In genomic region chr2:90746538-90746865, GRCm38 (mm10) we compare ENCODE assay signal across 8 mouse cellular contexts. TPM values are rescaled to one million over a fixed set of nuclear protein-coding genes. Genes with fewer than 3 reads are reported as not detected.
DNase-seq lines count a peak whose midpoint lies in the region; ATAC-seq and TF ChIP-seq lines count a peak whose summit lies in the region.

No protein-coding gene starts in this region.

- H3K36me3 ChIP-seq in C2C12 (ENCODE audit: control insufficient read depth, insufficient read depth), result peaks cover 43% of the 10 kb centered on the region
- H3K36me3 ChIP-seq in embryonic facial prominence, embryonic 13.5 days, result peaks cover 27% of the 10 kb centered on the region
- H3K36me3 ChIP-seq in intestine, embryonic 16.5 days (ENCODE audit: control insufficient read depth, insufficient read depth, low read length), result no peaks in the 10 kb centered on the region; the same call in 1 of the 2 replicates
- H3K36me3 ChIP-seq in midbrain, embryonic 11.5 days (ENCODE audit: control insufficient read depth, insufficient read depth, low read length), result peaks cover 7% of the 10 kb centered on the region; the same call in 1 of the 2 replicates

- peak overlapping the region; percentile 97 for H3K4me3 ChIP-seq in C2C12 (ENCODE audit: insufficient read depth, poor library complexity, severe bottlenecking)
- peak overlapping the region; percentile 90 for H3K4me3 ChIP-seq in embryonic facial prominence, embryonic 13.5 days
- peak overlapping the region; percentile 88 for H3K4me3 ChIP-seq in intestine, embryonic 16.5 days (ENCODE audit: low read length)
- H3K4me3 ChIP-seq in midbrain, embryonic 11.5 days (ENCODE audit: low read depth, low read length), result peak overlapping the region; percentile 97

- peak overlapping the region; percentile 89 for H3ac ChIP-seq in C2C12 (ENCODE audit: control insufficient read depth, insufficient read length, low read depth)

- ATAC-seq in embryonic facial prominence, embryonic 13.5 days (ENCODE audit: insufficient number of reproducible peaks, insufficient read depth, low FRiP score, low TSS enrichment, low read depth), result no peak
- no peak for ATAC-seq in intestine, embryonic 16.5 days
- no peak for ATAC-seq in midbrain, embryonic 11.5 days (ENCODE audit: low FRiP score)

- peak; percentile 21 for DNase-seq in embryo, embryonic 10.5 days (ENCODE audit: low spot score)
- no peak for DNase-seq in embryo, embryonic 10 days (ENCODE audit: low spot score)
- no peak for DNase-seq in midbrain, embryonic 11.5 days (ENCODE audit: low spot score, missing footprints)
- no peak for DNase-seq in gastrocnemius, postnatal 14 days
- no peak for DNase-seq in left cerebral cortex, postnatal 36 days (ENCODE audit: low spot score in 2 of 2)

- H3K27me3 ChIP-seq in C2C12 (ENCODE audit: control insufficient read depth, insufficient read depth, insufficient read length), result no peaks in the 10 kb centered on the region
- no peaks in the 10 kb centered on the region for H3K27me3 ChIP-seq in embryonic facial prominence, embryonic 13.5 days
- H3K27me3 ChIP-seq in intestine, embryonic 16.5 days (replicated peaks; ENCODE audit: control insufficient read depth, insufficient read depth, low read length), result no peaks in the 10 kb centered on the region
- H3K27me3 ChIP-seq in midbrain, embryonic 11.5 days (ENCODE audit: control insufficient read depth, insufficient read depth, low read length), result no peaks in the 10 kb centered on the region

- peak overlapping the region; percentile 99 for H3K9ac ChIP-seq in embryonic facial prominence, embryonic 13.5 days
- peak overlapping the region; percentile 97 for H3K9ac ChIP-seq in intestine, embryonic 16.5 days (ENCODE audit: low read depth, low read length)
- H3K9ac ChIP-seq in midbrain, embryonic 11.5 days (ENCODE audit: low read length), result peak overlapping the region; percentile 93

- peaks cover 24% of the 10 kb centered on the region for H3K4me1 ChIP-seq in embryonic facial prominence, embryonic 13.5 days
- peaks cover 10% of the 10 kb centered on the region for H3K4me1 ChIP-seq in intestine, embryonic 16.5 days (ENCODE audit: control insufficient read depth, insufficient read depth, low read length)
- H3K4me1 ChIP-seq in midbrain, embryonic 11.5 days (ENCODE audit: control insufficient read depth, insufficient read depth, low read length), result peaks cover 9% of the 10 kb centered on the region; the same call in 1 of the 2 replicates

- 17% methylated on average over 4 of the region's 4 CpGs for WGBS in embryonic facial prominence, embryonic 13.5 days
- WGBS in intestine, embryonic 16.5 days, result 10% methylated on average over 4 of the region's 4 CpGs
- 12% methylated on average over 4 of the region's 4 CpGs for WGBS in midbrain, embryonic 11.5 days

- peak overlapping the region; percentile 98 for H3K27ac ChIP-seq in embryonic facial prominence, embryonic 13.5 days
- H3K27ac ChIP-seq in intestine, embryonic 16.5 days (ENCODE audit: low read length), result no peak overlapping the region
- no peak overlapping the region for H3K27ac ChIP-seq in midbrain, embryonic 11.5 days (ENCODE audit: low read depth, low read length)

- H3K79me2 ChIP-seq in C2C12 (ENCODE audit: control insufficient read depth, insufficient read depth), result peaks cover 68% of the 10 kb centered on the region

- H3K79me3 ChIP-seq in C2C12 (ENCODE audit: low read depth), result peaks cover 55% of the 10 kb centered on the region

- H3K9me3 ChIP-seq in embryonic facial prominence, embryonic 13.5 days, result no peaks in the 10 kb centered on the region
- H3K9me3 ChIP-seq in intestine, embryonic 16.5 days (ENCODE audit: control insufficient read depth, low read length), result no peaks in the 10 kb centered on the region
- H3K9me3 ChIP-seq in midbrain, embryonic 11.5 days (ENCODE audit: control insufficient read depth, low read length), result no peaks in the 10 kb centered on the region

- H3K4me2 ChIP-seq in embryonic facial prominence, embryonic 13.5 days, result peak overlapping the region; percentile 85
- peak overlapping the region; percentile 67 for H3K4me2 ChIP-seq in intestine, embryonic 16.5 days (ENCODE audit: low read depth, low read length)
- H3K4me2 ChIP-seq in midbrain, embryonic 11.5 days, result peak overlapping the region; percentile 54

- intact Hi-C loops in gastrocnemius, postnatal 14 days (cut with DNase I; ENCODE audit: low total_unique reads), result no loop called here
- intact Hi-C loops in left cerebral cortex, postnatal 36 days (cut with DNase I), result no loop called here

- TF ChIP-seq CTCF in C2C12 (IDR thresholded peaks at IDR 0.05; ENCODE audit: control insufficient read depth, insufficient read depth, insufficient read length), result no peak

TF ChIP-seq in C2C12, 6 proteins besides CTCF, POLR2A, EP300 and RAD21:
- TF ChIP-seq MYOD1 (IDR thresholded peaks at IDR 0.05; ENCODE audit: control insufficient read depth, insufficient read length, low read depth) (no peak), USF1 (IDR thresholded peaks at IDR 0.05; ENCODE audit: low read depth) (no peak), MAX (IDR thresholded peaks at IDR 0.05) (no peak), CEBPB (IDR thresholded peaks at IDR 0.05; ENCODE audit: low read depth) (no peak)

RNA-seq across cellular contexts. Expression of gene Fnbp4, which starts 1.3 kb away (rescaled TPM):
- 12.1 TPM for polyA plus RNA-seq in C2C12 (2012; fragmentation: generic; extraction: Trizol)
- 136 and 139 TPM in 2 replicates for polyA plus RNA-seq in embryonic facial prominence, embryonic 13.5 days (2015; fragmentation: Nextera tagmentation; extraction: Ambion mirVana)
- polyA plus RNA-seq in intestine, embryonic 16.5 days (2015; fragmentation: Nextera tagmentation; extraction: Ambion mirVana), result 53.2 and 53.7 TPM in 2 replicates
- polyA plus RNA-seq in midbrain, embryonic 11.5 days (2014; fragmentation: Nextera tagmentation; extraction: Ambion mirVana), result 102 and 117 TPM in 2 replicates
- 10 to 100 TPM; 13.4 to 17.3 TPM for total RNA-seq in gastrocnemius, postnatal 14 days (2021)
- 10 to 100 TPM; 47.1 to 68.6 TPM for total RNA-seq in left cerebral cortex, postnatal 36 days (2021)

RNA-seq across cellular contexts. Expression of gene Agbl2, which starts 36.0 kb away (rescaled TPM):
- not detected for polyA plus RNA-seq in C2C12 (2012; fragmentation: generic; extraction: Trizol)
- polyA plus RNA-seq in embryonic facial prominence, embryonic 13.5 days (2015; fragmentation: Nextera tagmentation; extraction: Ambion mirVana), result 1.9 and 2.0 TPM in 2 replicates
- polyA plus RNA-seq in intestine, embryonic 16.5 days (2015; fragmentation: Nextera tagmentation; extraction: Ambion mirVana), result 0.48 and 0.50 TPM in 2 replicates
- polyA plus RNA-seq in midbrain, embryonic 11.5 days (2014; fragmentation: Nextera tagmentation; extraction: Ambion mirVana), result 0.50 and 0.85 TPM in 2 replicates
- under 1 TPM; 0.51 to 0.58 TPM for total RNA-seq in gastrocnemius, postnatal 14 days (2021)
- under 1 TPM; 0.37 to 0.82 TPM for total RNA-seq in left cerebral cortex, postnatal 36 days (2021)
